Mouse (Mus musculus): Measurements from ENCODE around the gene Ddc. TPM values are rescaled to one million over a fixed set of nuclear protein-coding genes. Genes with fewer than 3 reads are reported as not detected.
A peak's percentile ranks its signal among the peaks of the same experiment; 100 is the strongest.

Ddc gene
- 19.2 and 20.9 TPM in 2 replicates for polyA plus RNA-seq (2015; fragmentation: Nextera tagmentation; extraction: Ambion mirVana)

GRCm38 (mm10) chr11:11897645-11898357 is at the start of gene Ddc:
TSS of gene Ddc (minus strand) at chr11:11898144.
- H3K9me3 ChIP-seq (ENCODE audit: control insufficient read depth) = no peaks in the 10 kb centered on the region
- peak within 1 kb of the TSS; percentile 74 for H3K27ac ChIP-seq (ENCODE audit: low read depth, low read length)
- H3K4me1 ChIP-seq (replicated peaks; ENCODE audit: control insufficient read depth, insufficient read depth, low read length) = peaks cover 11% of the 10 kb centered on the region
- H3K9ac ChIP-seq (ENCODE audit: low read depth, low read length) = no peak within 1 kb of the TSS
- peak within 1 kb of the TSS; percentile 60 for H3K4me2 ChIP-seq (replicated peaks; ENCODE audit: low read depth)
- peak; percentile 88 for ATAC-seq
- WGBS = 46% methylated on average over 12 of the region's 12 CpGs
- H3K27me3 ChIP-seq (replicated peaks; ENCODE audit: control insufficient read depth, insufficient read depth, low read length) = no peaks in the 10 kb centered on the region
- no peaks in the 10 kb centered on the region for H3K36me3 ChIP-seq (ENCODE audit: control insufficient read depth, insufficient read depth)
- H3K4me3 ChIP-seq (ENCODE audit: low read depth, low read length) = peak within 1 kb of the TSS; percentile 17
- no peak for TF ChIP-seq CTCF (IDR thresholded peaks at IDR 0.05; ENCODE audit: low read depth)

- WGBS = 78% methylated on average over 4 of the region's 4 CpGs
- Histone ChIP-seq H3K36me3 (ENCODE audit: control insufficient read depth, insufficient read depth) (peaks cover 10% of the 10 kb centered on the region; the same call in 1 of the 2 replicates), H3K27ac (ENCODE audit: low read depth, low read length) (no peak overlapping the region), H3K27me3 (replicated peaks; ENCODE audit: control insufficient read depth, insufficient read depth, low read length) (no peaks in the 10 kb centered on the region), H3K4me2 (replicated peaks; ENCODE audit: low read depth) (no peak overlapping the region), H3K4me3 (ENCODE audit: low read depth, low read length) (no peak overlapping the region), H3K4me1 (replicated peaks; ENCODE audit: control insufficient read depth, insufficient read depth, low read length) (peaks cover 10% of the 10 kb centered on the region), H3K9ac (ENCODE audit: low read depth, low read length) (no peak overlapping the region), H3K9me3 (ENCODE audit: control insufficient read depth) (no peaks in the 10 kb centered on the region)
- TF ChIP-seq CTCF (IDR thresholded peaks at IDR 0.05; ENCODE audit: low read depth) = no peak
- ATAC-seq = no peak
Measured at GRCm38 (mm10) chr11:11945766-11946165, 47.8 kb upstream of the Ddc start.

GRCm38 (mm10) chr11:11944814-11945213 is 46.9 kb upstream of the Ddc start:
- Histone ChIP-seq H3K27ac (ENCODE audit: low read depth, low read length) (no peak overlapping the region), H3K4me1 (replicated peaks; ENCODE audit: control insufficient read depth, insufficient read depth, low read length) (peaks cover 13% of the 10 kb centered on the region), H3K9me3 (ENCODE audit: control insufficient read depth) (no peaks in the 10 kb centered on the region), H3K36me3 (ENCODE audit: control insufficient read depth, insufficient read depth) (peaks cover 10% of the 10 kb centered on the region; the same call in 1 of the 2 replicates), H3K9ac (ENCODE audit: low read depth, low read length) (no peak overlapping the region), H3K4me3 (ENCODE audit: low read depth, low read length) (no peak overlapping the region), H3K4me2 (replicated peaks; ENCODE audit: low read depth) (no peak overlapping the region), H3K27me3 (replicated peaks; ENCODE audit: control insufficient read depth, insufficient read depth, low read length) (no peaks in the 10 kb centered on the region)
- TF ChIP-seq CTCF (IDR thresholded peaks at IDR 0.05; ENCODE audit: low read depth) = no peak
- ATAC-seq = no peak
- WGBS = 94% methylated on average over 4 of the region's 4 CpGs

- ATAC-seq = no peak
- Histone ChIP-seq H3K27ac (ENCODE audit: low read depth, low read length) (no peak overlapping the region), H3K36me3 (ENCODE audit: control insufficient read depth, insufficient read depth) (peaks cover 10% of the 10 kb centered on the region; the same call in 1 of the 2 replicates)
Measured at GRCm38 (mm10) chr11:11944082-11944349, 46.1 kb upstream of the Ddc start.

GRCm38 (mm10) chr11:11943240-11944081 is 45.5 kb upstream of the Ddc start:
- peaks cover 10% of the 10 kb centered on the region; the same call in 1 of the 2 replicates for H3K36me3 ChIP-seq (ENCODE audit: control insufficient read depth, insufficient read depth)
- H3K9me3 ChIP-seq (ENCODE audit: control insufficient read depth) = no peaks in the 10 kb centered on the region
- no peak for ATAC-seq
- TF ChIP-seq CTCF (IDR thresholded peaks at IDR 0.05; ENCODE audit: low read depth) = no peak
- H3K4me2 ChIP-seq (replicated peaks; ENCODE audit: low read depth) = no peak overlapping the region
- 91% methylated on average over 13 of the region's 13 CpGs for WGBS
- peaks cover 7% of the 10 kb centered on the region for H3K4me1 ChIP-seq (replicated peaks; ENCODE audit: control insufficient read depth, insufficient read depth, low read length)
- H3K27me3 ChIP-seq (replicated peaks; ENCODE audit: control insufficient read depth, insufficient read depth, low read length) = no peaks in the 10 kb centered on the region
- no peak overlapping the region for H3K4me3 ChIP-seq (ENCODE audit: low read depth, low read length)
- no peak overlapping the region for H3K9ac ChIP-seq (ENCODE audit: low read depth, low read length)
- no peak overlapping the region for H3K27ac ChIP-seq (ENCODE audit: low read depth, low read length)

More at GRCm38 (mm10) chr11:11944082-11944349, 46.1 kb upstream of the Ddc start:
- Histone ChIP-seq H3K4me2 (replicated peaks; ENCODE audit: low read depth) (no peak overlapping the region), H3K9ac (ENCODE audit: low read depth, low read length) (no peak overlapping the region), H3K4me1 (replicated peaks; ENCODE audit: control insufficient read depth, insufficient read depth, low read length) (peaks cover 10% of the 10 kb centered on the region), H3K4me3 (ENCODE audit: low read depth, low read length) (no peak overlapping the region), H3K9me3 (ENCODE audit: control insufficient read depth) (no peaks in the 10 kb centered on the region), H3K27me3 (replicated peaks; ENCODE audit: control insufficient read depth, insufficient read depth, low read length) (no peaks in the 10 kb centered on the region)
- no peak for TF ChIP-seq CTCF (IDR thresholded peaks at IDR 0.05; ENCODE audit: low read depth)
